Mouse (Mus musculus): ENCODE data around the gene Scube3.

Gene Scube3

GRCm38 (mm10) chr17:28141771-28142699, at the start of gene Scube3:
Scube3 (plus strand) TSS chr17:28142141.
- DNase-seq (ENCODE audit: low read depth, low spot score), result peak; percentile 55

- no peak for DNase-seq (ENCODE audit: low read depth, low spot score)
These were observed 49.6 kb upstream of the Scube3 start for GRCm38 (mm10) chr17:28092297-28092696.

GRCm38 (mm10) chr17:28093837-28094236, 48.1 kb upstream of the Scube3 start:
- DNase-seq (ENCODE audit: low read depth, low spot score), result no peak

- DNase-seq (ENCODE audit: low read depth, low spot score), result no peak
These were observed 45.5 kb upstream of the Scube3 start for GRCm38 (mm10) chr17:28096418-28096817.

- no peak for DNase-seq (ENCODE audit: low read depth, low spot score)
These were observed 44.6 kb upstream of the Scube3 start for GRCm38 (mm10) chr17:28097308-28097707.

GRCm38 (mm10) chr17:28099086-28099485, 42.9 kb upstream of the Scube3 start:
- no peak for DNase-seq (ENCODE audit: low read depth, low spot score)

GRCm38 (mm10) chr17:28100669-28101068, 41.3 kb upstream of the Scube3 start:
- DNase-seq (ENCODE audit: low read depth, low spot score), result no peak

GRCm38 (mm10) chr17:28101284-28101887, 40.6 kb upstream of the Scube3 start:
- no peak for DNase-seq (ENCODE audit: low read depth, low spot score)

- no peak for DNase-seq (ENCODE audit: low read depth, low spot score)
These were observed 40.0 kb upstream of the Scube3 start for GRCm38 (mm10) chr17:28101902-28102319.

GRCm38 (mm10) chr17:28104416-28104815, 37.5 kb upstream of the Scube3 start:
- no peak for DNase-seq (ENCODE audit: low read depth, low spot score)

GRCm38 (mm10) chr17:28106352-28106751, 35.6 kb upstream of the Scube3 start:
- DNase-seq (ENCODE audit: low read depth, low spot score), result no peak

- DNase-seq (ENCODE audit: low read depth, low spot score), result no peak
These were observed 34.7 kb upstream of the Scube3 start for GRCm38 (mm10) chr17:28107275-28107674.

GRCm38 (mm10) chr17:28112266-28112665, 29.7 kb upstream of the Scube3 start:
- no peak for DNase-seq (ENCODE audit: low read depth, low spot score)

GRCm38 (mm10) chr17:28116335-28116734, 25.6 kb upstream of the Scube3 start:
- DNase-seq (ENCODE audit: low read depth, low spot score), result no peak

GRCm38 (mm10) chr17:28117451-28118209, 24.3 kb upstream of the Scube3 start:
- DNase-seq (ENCODE audit: low read depth, low spot score), result no peak

GRCm38 (mm10) chr17:28120460-28120859, 21.5 kb upstream of the Scube3 start:
- no peak for DNase-seq (ENCODE audit: low read depth, low spot score)

GRCm38 (mm10) chr17:28122949-28123348, 19.0 kb upstream of the Scube3 start:
- no peak for DNase-seq (ENCODE audit: low read depth, low spot score)

GRCm38 (mm10) chr17:28123627-28124026, 18.3 kb upstream of the Scube3 start:
- no peak for DNase-seq (ENCODE audit: low read depth, low spot score)

GRCm38 (mm10) chr17:28124368-28124767, 17.6 kb upstream of the Scube3 start:
- no peak for DNase-seq (ENCODE audit: low read depth, low spot score)

- DNase-seq (ENCODE audit: low read depth, low spot score), result no peak
These were observed 12.1 kb upstream of the Scube3 start for GRCm38 (mm10) chr17:28129796-28130195.

- DNase-seq (ENCODE audit: low read depth, low spot score), result no peak
These were observed 11.4 kb upstream of the Scube3 start for GRCm38 (mm10) chr17:28130391-28131125.
